Comparison of ENCODE assay signal across 18 mouse cellular contexts in the genomic region with DNA sequence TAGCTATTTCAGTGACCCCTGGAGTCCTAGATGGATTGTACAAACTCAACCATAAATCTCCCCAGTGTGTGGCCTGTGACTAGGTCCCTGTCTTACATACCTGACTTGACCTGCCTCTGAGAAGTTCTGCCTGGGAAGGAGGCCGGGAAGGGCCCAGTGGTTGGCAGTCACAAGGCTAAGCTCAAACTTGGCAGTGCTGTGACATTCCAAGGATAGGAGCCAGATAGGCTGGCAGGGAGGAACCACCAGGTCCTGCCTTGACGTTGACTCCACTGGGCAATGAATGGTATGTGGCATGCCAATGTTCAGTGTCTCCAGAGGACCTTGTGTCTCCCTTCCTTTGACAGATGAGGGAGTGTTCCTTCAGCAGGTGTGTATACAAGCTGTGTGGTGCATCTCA.
DNase-seq lines count a peak whose midpoint lies in the region; ATAC-seq lines count a peak whose summit lies in the region.
"Had no signal": no experiment of that assay in that cellular context is flagged by ENCODE, and none has a peak within 500 bp of the region (broad histone marks: within the 10 kb centered on the region; RNA-seq: fewer than 3 reads in every experiment).

No protein-coding gene starts in this region.

- no peaks in the 10 kb centered on the region for H3K9me3 ChIP-seq in kidney, embryonic 15.5 days (replicated peaks)
- H3K9me3 ChIP-seq: embryonic facial prominence, embryonic 15.5 days; heart, embryonic 15.5 days; hindbrain, embryonic 15.5 days had no signal

- H3K36me3 ChIP-seq in kidney, embryonic 15.5 days = no peaks in the 10 kb centered on the region
- H3K36me3 ChIP-seq: embryonic facial prominence, embryonic 15.5 days; heart, embryonic 15.5 days; hindbrain, embryonic 15.5 days had no signal

- no peak overlapping the region for H3K27ac ChIP-seq in kidney, embryonic 15.5 days
- H3K27ac ChIP-seq: embryonic facial prominence, embryonic 15.5 days; heart, embryonic 15.5 days; hindbrain, embryonic 15.5 days had no signal

- peaks cover 29% of the 10 kb centered on the region for H3K27me3 ChIP-seq in kidney, embryonic 15.5 days
- H3K27me3 ChIP-seq: hindbrain, embryonic 15.5 days had no signal

- H3K9ac ChIP-seq in kidney, embryonic 15.5 days = no peak overlapping the region
- H3K9ac ChIP-seq: embryonic facial prominence, embryonic 15.5 days; heart, embryonic 15.5 days; hindbrain, embryonic 15.5 days had no signal

- no peak for ATAC-seq in kidney, embryonic 15.5 days (replicated peaks; ENCODE audit: low FRiP score)
- ATAC-seq: intestine, postnatal 0 days had no signal

- H3K4me3 ChIP-seq in kidney, embryonic 15.5 days (replicated peaks) = no peak overlapping the region
- H3K4me3 ChIP-seq: embryonic facial prominence, embryonic 15.5 days; heart, embryonic 15.5 days; hindbrain, embryonic 15.5 days; myocyte had no signal

- WGBS in kidney, embryonic 15.5 days = 64% methylated on average over 2 of the region's 2 CpGs

- peak; percentile 5 for DNase-seq in gastrocnemius, adult 18-20 months (ENCODE audit: low spot score)
- DNase-seq in gastrocnemius, postnatal 36 days = no peak
- DNase-seq in kidney, adult 11 months = peak; percentile 23
- DNase-seq in kidney, postnatal 4 days = no peak
- DNase-seq in cerebellum, adult 9-10 months = peak; percentile 84
- DNase-seq in neural tube, embryonic 10.5 days (ENCODE audit: extremely low spot score, low spot score) = no peak
- DNase-seq in thymus, postnatal 0 days (ENCODE audit: low spot score) = no peak
- DNase-seq: kidney, postnatal 36 days; liver; lung, adult 2 months; lung, postnatal 4 days had no signal

- H3K4me1 ChIP-seq in kidney, embryonic 15.5 days = 0 out of 2 replicates have a peak, but pooled peaks cover 2% of the 10 kb centered on the region
- H3K4me1 ChIP-seq: heart, embryonic 15.5 days had no signal

- H3K4me2 ChIP-seq in kidney, embryonic 15.5 days = no peak overlapping the region
- H3K4me2 ChIP-seq: embryonic facial prominence, embryonic 15.5 days; heart, embryonic 15.5 days; hindbrain, embryonic 15.5 days; midbrain, embryonic 11.5 days had no signal

- intact Hi-C loops in gastrocnemius, postnatal 36 days (cut with DNase I) = no loop called here

Comparison
In these comparisons a context has a peak if more than half of its experiments do, and no peak if none do; other contexts are left out.
1. DNase-seq: peak in gastrocnemius, adult 18-20 months (single experiment), kidney, adult 11 months (single experiment) and cerebellum, adult 9-10 months (single experiment); none in gastrocnemius, postnatal 36 days (0 of 2), kidney, postnatal 4 days (0 of 2), neural tube, embryonic 10.5 days (single experiment) and thymus, postnatal 0 days (single experiment).